10 mouse cellular contexts compared by ENCODE assay signal in genomic region chrX:142529892-142530291, GRCm38 (mm10).
DNase-seq lines count a peak whose midpoint lies in the region; ATAC-seq and TF ChIP-seq lines count a peak whose summit lies in the region.
"Had no signal": no experiment of that assay in that cellular context is flagged by ENCODE, and none has a peak within 500 bp of the region (broad histone marks: within the 10 kb centered on the region; RNA-seq: fewer than 3 reads in every experiment).

No protein-coding gene starts in this region.

- no peak for DNase-seq in heart, postnatal 0 days (ENCODE audit: low spot score)
- no peak for DNase-seq in heart, postnatal 14 days
- DNase-seq in lung, postnatal 0 days (ENCODE audit: low spot score), result peak; percentile 14
- DNase-seq in lung, postnatal 25 days (ENCODE audit: low spot score), result no peak
- peak; percentile 22 for DNase-seq in embryo, embryonic 10 days (ENCODE audit: low spot score)
- peak; percentile 31 for DNase-seq in thymus, postnatal 14 days
- no peak for DNase-seq in left cerebral cortex, adult 9 months (ENCODE audit: low spot score in 2 of 2)
- DNase-seq in urinary bladder, adult 18-20 months (ENCODE audit: low spot score in 2 of 2), result no peak
- DNase-seq: kidney, adult 8-10 months had no signal

- H3K4me3 ChIP-seq in heart, postnatal 0 days (ENCODE audit: low read depth, low read length), result no peak overlapping the region
- H3K4me3 ChIP-seq in lung, postnatal 0 days (ENCODE audit: low read depth, low read length), result no peak overlapping the region
- H3K4me3 ChIP-seq: neural tube, embryonic 12.5 days had no signal

- no peaks in the 10 kb centered on the region for H3K36me3 ChIP-seq in heart, postnatal 0 days (replicated peaks; ENCODE audit: control insufficient read depth, insufficient read depth, low read length)
- H3K36me3 ChIP-seq in lung, postnatal 0 days (ENCODE audit: insufficient read depth, low read length), result no peaks in the 10 kb centered on the region
- H3K36me3 ChIP-seq: neural tube, embryonic 12.5 days had no signal

- no peak overlapping the region for H3K27ac ChIP-seq in heart, postnatal 0 days (ENCODE audit: low read depth)
- H3K27ac ChIP-seq in lung, postnatal 0 days (ENCODE audit: low read length), result no peak overlapping the region
- H3K27ac ChIP-seq: neural tube, embryonic 12.5 days had no signal

- ATAC-seq in heart, postnatal 0 days (ENCODE audit: insufficient read depth, low read depth), result no peak
- no peak for ATAC-seq in lung, postnatal 0 days

- H3K4me2 ChIP-seq in heart, postnatal 0 days (ENCODE audit: low read depth, low read length), result no peak overlapping the region
- no peak overlapping the region for H3K4me2 ChIP-seq in lung, postnatal 0 days (replicated peaks; ENCODE audit: low read depth, low read length)
- H3K4me2 ChIP-seq: neural tube, embryonic 12.5 days had no signal

- no peaks in the 10 kb centered on the region for H3K4me1 ChIP-seq in heart, postnatal 0 days (ENCODE audit: control insufficient read depth, insufficient read depth)
- no peaks in the 10 kb centered on the region for H3K4me1 ChIP-seq in lung, postnatal 0 days (ENCODE audit: insufficient read depth, low read depth, low read length)
- H3K4me1 ChIP-seq: neural tube, embryonic 12.5 days had no signal

- intact Hi-C loops in heart, postnatal 14 days (cut with DNase I), result loop anchor here (5.0 to 10.0 kb wide), 2 partner anchors 203 to 335 kb away; partner anchors contain the start of gene Gucy2f

- no peaks in the 10 kb centered on the region for H3K9me3 ChIP-seq in heart, postnatal 0 days (replicated peaks; ENCODE audit: control insufficient read depth, low read length)
- H3K9me3 ChIP-seq in lung, postnatal 0 days (ENCODE audit: low read length), result no peaks in the 10 kb centered on the region
- H3K9me3 ChIP-seq: neural tube, embryonic 12.5 days had no signal

- 52% methylated on average over 7 of the region's 7 CpGs for WGBS in heart, postnatal 0 days
- WGBS in lung, postnatal 0 days, result 51% methylated on average over 7 of the region's 7 CpGs

- no peak for TF ChIP-seq EP300 in heart, postnatal 0 days (IDR thresholded peaks at IDR 0.05; ENCODE audit: low read depth)
- no peak for TF ChIP-seq EP300 in lung, postnatal 0 days (IDR thresholded peaks at IDR 0.05)

- H3K9ac ChIP-seq in heart, postnatal 0 days (replicated peaks; ENCODE audit: low read depth, low read length), result no peak overlapping the region
- no peak overlapping the region for H3K9ac ChIP-seq in lung, postnatal 0 days (replicated peaks; ENCODE audit: low read depth)
- H3K9ac ChIP-seq: neural tube, embryonic 12.5 days had no signal

- H3K27me3 ChIP-seq in heart, postnatal 0 days (ENCODE audit: control insufficient read depth, insufficient read depth, low read length), result no peaks in the 10 kb centered on the region
- H3K27me3 ChIP-seq in lung, postnatal 0 days (replicated peaks; ENCODE audit: insufficient read depth, low read length), result no peaks in the 10 kb centered on the region
- H3K27me3 ChIP-seq: neural tube, embryonic 12.5 days had no signal

- 0 out of 2 replicates have a peak, but pooled peaks have one; percentile 9 for TF ChIP-seq CTCF in heart, postnatal 0 days (IDR thresholded peaks at IDR 0.05; ENCODE audit: low read depth)
- TF ChIP-seq CTCF in lung, postnatal 0 days (IDR thresholded peaks at IDR 0.05), result peak; percentile 62

Comparison
In these comparisons a context has a peak if more than half of its experiments do, and no peak if none do; other contexts are left out.
1. DNase-seq: peak in lung, postnatal 0 days (single experiment), embryo, embryonic 10 days (single experiment) and thymus, postnatal 14 days (single experiment); none in heart, postnatal 0 days (single experiment), heart, postnatal 14 days (0 of 2), lung, postnatal 25 days (single experiment), left cerebral cortex, adult 9 months (0 of 2) and urinary bladder, adult 18-20 months (0 of 2).